Mouse (Mus musculus): Measurements from ENCODE around the gene Mageb5. TPM values are rescaled to one million over a fixed set of nuclear protein-coding genes. Genes with fewer than 3 reads are reported as not detected.

Mageb5 gene
- total RNA-seq (2023), result not detected

DNA sequence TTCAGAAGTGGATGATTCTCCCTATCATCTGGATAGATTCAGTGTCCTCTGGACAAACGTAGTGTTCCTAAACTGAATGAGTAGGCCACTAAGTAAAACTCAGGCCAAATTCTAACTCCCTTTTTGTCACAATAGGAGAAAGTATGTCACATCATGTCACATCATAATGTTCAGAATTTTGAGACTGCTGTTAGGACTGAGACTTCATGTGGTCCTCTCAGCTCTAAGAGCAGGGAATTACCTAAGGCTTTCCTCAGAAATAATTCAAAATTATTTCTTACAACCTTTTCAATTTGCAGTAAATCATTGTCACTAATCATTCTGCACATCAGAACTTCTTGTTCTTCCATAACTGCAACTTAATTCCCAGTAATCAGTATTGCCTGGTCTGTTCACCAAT is at the start of gene Mageb5:
Gene Mageb5 (minus strand): TSS at position 101 of the 400 bp plus-strand sequence.

Other genes starting within 250 kb of the Mageb5 start
- not detected for gene 1700084M14Rik, start 207.1 kb downstream of the Mageb5 start, total RNA-seq (2023)
- gene Gm14781, start 150.8 kb downstream of the Mageb5 start, total RNA-seq (2023), result not detected
- gene Mageb1, start 233.3 kb upstream of the Mageb5 start, total RNA-seq (2023), result not detected

All from neutrophil, adult 83 days (primary cell).